Mouse (Mus musculus) stomach, postnatal 0 days (tissue): ENCODE measurements around the gene Fer.

ENCODE experiments used
- CTCF ChIP-seq: IDR thresholded peaks from 2 replicates; pipeline ENCODE4 v1.5.1; 2016; ENCODE audit warnings: antibody characterized with exemption, low read depth, mild to moderate bottlenecking, moderate library complexity
- EP300 ChIP-seq: optimal IDR thresholded peaks from 2 replicates; pipeline ENCODE3; 2016; ENCODE audit warnings: antibody characterized with exemption

GRCm38 (mm10) chr17:63836223-63836622 is 26.6 kb upstream of the Fer start:
- no peak for TF ChIP-seq CTCF
- no peak for TF ChIP-seq EP300
